Mouse (Mus musculus) neural tube, embryonic 12.5 days (tissue): ENCODE results near the gene Lck. TPM values are rescaled to one million over a fixed set of nuclear protein-coding genes. Genes with fewer than 3 reads are reported as not detected.

ENCODE experiments used
- ATAC-seq: fragments of 200-750 bp; cut with Nextera tagmentation; 2 replicates; pipeline ENCODE4 v1.8.0; 2017; ENCODE audit warnings: low read depth, mild to moderate bottlenecking, moderate TSS enrichment, moderate library complexity; ENCODE audit not compliant: low FRiP score
- H3K27ac ChIP-seq: fragments of 300-500 bp; sonication (generic); 2 replicates; pipeline ENCODE4 v1.5.1; 2016
- H3K27me3 ChIP-seq: fragments of 300-500 bp; sonication (generic); replicated peaks from 2 replicates; pipeline ENCODE4 v1.6.1; 2016; ENCODE audit warnings: mild to moderate bottlenecking
- H3K36me3 ChIP-seq: fragments of 300-500 bp; sonication (generic); 2 replicates; pipeline ENCODE4 v1.6.1; 2016; ENCODE audit warnings: mild to moderate bottlenecking
- H3K4me1 ChIP-seq: fragments of 300-500 bp; sonication (generic); 2 replicates; pipeline ENCODE4 v1.6.1; 2016
- H3K4me2 ChIP-seq: fragments of 300-500 bp; sonication (generic); replicated peaks from 2 replicates; pipeline ENCODE4 v1.6.1; 2016; ENCODE audit warnings: mild to moderate bottlenecking
- H3K4me3 ChIP-seq: fragments of 300-500 bp; sonication (generic); 2 replicates; pipeline ENCODE4 v1.5.1; 2016
- H3K9ac ChIP-seq: fragments of 300-500 bp; sonication (generic); 2 replicates; pipeline ENCODE4 v1.6.1; 2016; ENCODE audit warnings: mild to moderate bottlenecking
- H3K9me3 ChIP-seq: fragments of 300-500 bp; sonication (generic); 2 replicates; pipeline ENCODE4 v1.6.1; 2016; ENCODE audit warnings: mild to moderate bottlenecking
- WGBS: fragments of 180-500 bp; shearing (Covaris S2); methylation state at CpG from one replicate; pipeline ENCODE4 v1.1.7; 2016; 5-methylcytosine and 5-hydroxymethylcytosine counted together
- polyA plus RNA-seq: library from polyadenylated mRNA; unstranded; fragments of >200 nt; fragmentation: Nextera tagmentation; extraction: Ambion mirVana; gene quantifications from 2 replicates; pipeline ENCODE4 v1.2.1, GENCODE M21; 2016

Lck gene
- polyA plus RNA-seq, 1 experiment from 2014 or later = 8.0 TPM

- Histone ChIP-seq H3K9ac (no peak within 1 kb of the TSS), H3K4me2 (no peak within 1 kb of the TSS), H3K4me3 (no peak within 1 kb of the TSS), H3K4me1 (peaks cover 8% of the 10 kb centered on the region), H3K36me3 (peaks cover 23% of the 10 kb centered on the region), H3K9me3 (no peaks in the 10 kb centered on the region), H3K27me3 (no peaks in the 10 kb centered on the region), H3K27ac (no peak within 1 kb of the TSS)
- no peak for ATAC-seq
- 83% methylated on average over 6 of the region's 6 CpGs for WGBS
Observed at GRCm38 (mm10) chr4:129614093-129614492, 40.7 kb upstream of the Lck start, which contains the start of gene Dcdc2b. TSS of gene Dcdc2b (minus strand) at chr4:129614257.

GRCm38 (mm10) chr4:129610472-129610871 lies 37.0 kb upstream of the Lck start:
- H3K4me2 ChIP-seq = no peak overlapping the region
- 67% methylated on average over 4 of the region's 4 CpGs for WGBS
- peaks cover 27% of the 10 kb centered on the region for H3K36me3 ChIP-seq
- H3K9me3 ChIP-seq = no peaks in the 10 kb centered on the region
- H3K4me1 ChIP-seq = no peaks in the 10 kb centered on the region
- no peak overlapping the region for H3K27ac ChIP-seq
- no peak overlapping the region for H3K9ac ChIP-seq
- peak; percentile 41; the same call in 1 of the 2 replicates for ATAC-seq
- no peak overlapping the region for H3K4me3 ChIP-seq
- H3K27me3 ChIP-seq = no peaks in the 10 kb centered on the region

GRCm38 (mm10) chr4:129610026-129610425 lies 36.6 kb upstream of the Lck start:
- Histone ChIP-seq H3K27me3 (no peaks in the 10 kb centered on the region), H3K36me3 (peaks cover 30% of the 10 kb centered on the region), H3K4me3 (no peak overlapping the region), H3K4me2 (no peak overlapping the region), H3K4me1 (no peaks in the 10 kb centered on the region), H3K27ac (no peak overlapping the region), H3K9ac (no peak overlapping the region), H3K9me3 (no peaks in the 10 kb centered on the region)
- 63% methylated on average over 4 of the region's 4 CpGs for WGBS
- no peak for ATAC-seq

GRCm38 (mm10) chr4:129609139-129609631 lies 35.7 kb upstream of the Lck start:
- H3K27me3 ChIP-seq = no peaks in the 10 kb centered on the region
- H3K9me3 ChIP-seq = no peaks in the 10 kb centered on the region
- 0 out of 2 replicates have a peak, but pooled peaks have one; percentile 14 for ATAC-seq
- 84% methylated on average over 12 of the region's 12 CpGs for WGBS
- peaks cover 38% of the 10 kb centered on the region for H3K36me3 ChIP-seq
- H3K4me1 ChIP-seq = no peaks in the 10 kb centered on the region
- no peak overlapping the region for H3K4me2 ChIP-seq
- 0 out of 2 replicates have a peak overlapping the region, but pooled peaks have one; percentile 13 for H3K9ac ChIP-seq
- H3K4me3 ChIP-seq = no peak overlapping the region
- H3K27ac ChIP-seq = no peak overlapping the region

- no peak overlapping the region for H3K9ac ChIP-seq
- H3K36me3 ChIP-seq = peaks cover 44% of the 10 kb centered on the region
- H3K27me3 ChIP-seq = no peaks in the 10 kb centered on the region
- H3K4me1 ChIP-seq = no peaks in the 10 kb centered on the region
- H3K4me3 ChIP-seq = no peak overlapping the region
- H3K4me2 ChIP-seq = no peak overlapping the region
- H3K27ac ChIP-seq = no peak overlapping the region
- no peaks in the 10 kb centered on the region for H3K9me3 ChIP-seq
- ATAC-seq = peak; percentile 74
- 39% methylated on average over 7 of the region's 7 CpGs for WGBS
Observed at GRCm38 (mm10) chr4:129608426-129609025, 35.1 kb upstream of the Lck start.

GRCm38 (mm10) chr4:129600233-129601158 lies 27.1 kb upstream of the Lck start, which contains the start of the genes Eif3i and Tmem234:
TSS of gene Eif3i (minus strand) at chr4:129600648.
TSS of gene Tmem234 (plus strand) at chr4:129600668.
- under 1% methylated on average over 74 of the region's 74 CpGs for WGBS
- Histone ChIP-seq H3K27me3 (no peaks in the 10 kb centered on the region), H3K27ac (peak within 1 kb of the TSS; percentile 33; the same call in 1 of the 2 replicates), H3K9ac (peak within 1 kb of the TSS; percentile 70), H3K4me2 (peak within 1 kb of the TSS; percentile 91), H3K4me1 (peaks cover 27% of the 10 kb centered on the region), H3K9me3 (no peaks in the 10 kb centered on the region), H3K36me3 (peaks cover 52% of the 10 kb centered on the region), H3K4me3 (peak within 1 kb of the TSS; percentile 93)
- ATAC-seq = peak; percentile 88

- Histone ChIP-seq H3K9me3 (no peaks in the 10 kb centered on the region), H3K4me2 (no peak overlapping the region), H3K27me3 (no peaks in the 10 kb centered on the region), H3K4me1 (peaks cover 12% of the 10 kb centered on the region; the same call in 1 of the 2 replicates), H3K4me3 (no peak overlapping the region), H3K27ac (no peak overlapping the region), H3K36me3 (peaks cover 38% of the 10 kb centered on the region), H3K9ac (no peak overlapping the region)
- ATAC-seq = no peak
- 81% methylated on average over 4 of the region's 4 CpGs for WGBS
Observed at GRCm38 (mm10) chr4:129588865-129589264, 15.4 kb upstream of the Lck start.

- no peak for ATAC-seq
Observed at GRCm38 (mm10) chr4:129586943-129587342, 13.5 kb upstream of the Lck start.

GRCm38 (mm10) chr4:129585773-129586172 lies 12.3 kb upstream of the Lck start:
- no peak overlapping the region for H3K27ac ChIP-seq
- no peak overlapping the region for H3K4me3 ChIP-seq
- H3K4me1 ChIP-seq = peaks cover 12% of the 10 kb centered on the region; the same call in 1 of the 2 replicates
- peak overlapping the region; percentile 65; the same call in 1 of the 2 replicates for H3K4me2 ChIP-seq
- peaks cover 7% of the 10 kb centered on the region for H3K36me3 ChIP-seq
- ATAC-seq = no peak
- 78% methylated on average over 9 of the region's 9 CpGs for WGBS
- H3K9ac ChIP-seq = no peak overlapping the region
- H3K9me3 ChIP-seq = no peaks in the 10 kb centered on the region
- H3K27me3 ChIP-seq = no peaks in the 10 kb centered on the region

More at GRCm38 (mm10) chr4:129586943-129587342, 13.5 kb upstream of the Lck start:
- Histone ChIP-seq H3K9me3 (no peaks in the 10 kb centered on the region), H3K27ac (no peak overlapping the region), H3K4me1 (peaks cover 12% of the 10 kb centered on the region; the same call in 1 of the 2 replicates), H3K36me3 (peaks cover 18% of the 10 kb centered on the region), H3K9ac (no peak overlapping the region), H3K27me3 (no peaks in the 10 kb centered on the region), H3K4me3 (no peak overlapping the region), H3K4me2 (no peak overlapping the region)
- 39% methylated on average over 1 of the region's 1 CpGs for WGBS

GRCm38 (mm10) chr4:129584884-129585608 lies 11.6 kb upstream of the Lck start:
- Histone ChIP-seq H3K27me3 (no peaks in the 10 kb centered on the region), H3K27ac (0 out of 2 replicates have a peak overlapping the region, but pooled peaks have one; percentile 2), H3K4me2 (peak overlapping the region; percentile 65), H3K4me1 (peaks cover 12% of the 10 kb centered on the region; the same call in 1 of the 2 replicates), H3K36me3 (no peaks in the 10 kb centered on the region; the same call in 1 of the 2 replicates), H3K4me3 (peak overlapping the region; percentile 33), H3K9me3 (no peaks in the 10 kb centered on the region), H3K9ac (peak overlapping the region; percentile 49)
- WGBS = 3% methylated on average over 36 of the region's 36 CpGs
- peak; percentile 44; the same call in 1 of the 2 replicates for ATAC-seq

GRCm38 (mm10) chr4:129584370-129584769 lies 10.9 kb upstream of the Lck start:
- no peaks in the 10 kb centered on the region for H3K27me3 ChIP-seq
- no peaks in the 10 kb centered on the region for H3K9me3 ChIP-seq
- H3K27ac ChIP-seq = no peak overlapping the region
- 86% methylated on average over 1 of the region's 1 CpGs for WGBS
- no peak overlapping the region; the same call in 1 of the 2 replicates for H3K9ac ChIP-seq
- H3K36me3 ChIP-seq = no peaks in the 10 kb centered on the region
- peaks cover 12% of the 10 kb centered on the region; the same call in 1 of the 2 replicates for H3K4me1 ChIP-seq
- ATAC-seq = no peak
- H3K4me2 ChIP-seq = peak overlapping the region; percentile 65
- no peak overlapping the region for H3K4me3 ChIP-seq
